Mouse (Mus musculus) telencephalon, adult 2 months (tissue): ENCODE data around the gene Zfp558.
A peak's percentile ranks its signal among the peaks of the same experiment; 100 is the strongest.
"Not testable (repeated sequence)": the region's sequence is repeated elsewhere in the genome, so short reads cannot be mapped to it uniquely, and the experiment has no call there.

ENCODE experiments used
- DNase-seq: peaks from one replicate; pipeline ENCODE4 v3.0.0-alpha.2; 2011; ENCODE audit warnings: low read depth, low spot score

Zfp558 gene

GRCm38 (mm10) chr9:18478168-18478567 is at the start of gene Zfp558, which contains the start of gene Mbd3l1:
Gene Zfp558, minus strand, starts transcription at chr9:18478268.
Gene Mbd3l1, plus strand, starts transcription at chr9:18478359.
- no peak for DNase-seq

GRCm38 (mm10) chr9:18508098-18508497 is 30.0 kb upstream of the Zfp558 start:
- DNase-seq, result no peak

- peak; percentile 77 for DNase-seq
Measured at GRCm38 (mm10) chr9:18473324-18474128, 4.5 kb downstream of the Zfp558 start.

GRCm38 (mm10) chr9:18468005-18468404 is 10.1 kb downstream of the Zfp558 start:
- DNase-seq, result no peak

- no peak for DNase-seq
Measured at GRCm38 (mm10) chr9:18467350-18467749, 10.7 kb downstream of the Zfp558 start.

- DNase-seq, result no peak
Measured at GRCm38 (mm10) chr9:18456520-18456919, 21.5 kb downstream of the Zfp558 start.

- DNase-seq, result no peak
Measured at GRCm38 (mm10) chr9:18431687-18432086, 46.4 kb downstream of the Zfp558 start.

GRCm38 (mm10) chr9:18430354-18430753 is 47.7 kb downstream of the Zfp558 start, which contains the start of gene Mbd3l2:
Gene Mbd3l2, plus strand, starts transcription at chr9:18430654.
- DNase-seq, result no peak

GRCm38 (mm10) chr9:18412371-18412770 is 65.7 kb downstream of the Zfp558 start:
- DNase-seq, result not testable (repeated sequence)
